Mouse (Mus musculus) midbrain, embryonic 14.5 days (tissue): ENCODE data around the gene Ptcd2. TPM values are rescaled to one million over a fixed set of nuclear protein-coding genes. Genes with fewer than 3 reads are reported as not detected.

ENCODE experiments used
- ATAC-seq: fragments of 200-750 bp; cut with Nextera tagmentation; 2 replicates; pipeline ENCODE4 v1.8.0; 2017; ENCODE audit warnings: moderate number of reproducible peaks, moderate library complexity; ENCODE audit not compliant: low FRiP score, low TSS enrichment
- DNase-seq: peaks from one replicate; pipeline ENCODE4 v3.0.0-alpha.2; 2015
- H3K27ac ChIP-seq: fragments of 300-500 bp; sonication (generic); replicated peaks from 2 replicates; pipeline ENCODE4 v1.5.1; 2014; ENCODE audit warnings: mild to moderate bottlenecking, low read depth, low read length, moderate library complexity
- H3K27me3 ChIP-seq: fragments of 300-500 bp; sonication (generic); 2 replicates; pipeline ENCODE4 v1.6.1; 2014; ENCODE audit warnings: low read length, control low read depth, mixed read lengths; ENCODE audit not compliant: control insufficient read depth, insufficient read depth
- H3K36me3 ChIP-seq: fragments of 300-500 bp; sonication (generic); 2 replicates; pipeline ENCODE4 v1.6.1; 2014; ENCODE audit warnings: low read length, control low read depth; ENCODE audit not compliant: control insufficient read depth, insufficient read depth
- H3K4me1 ChIP-seq: fragments of 300-500 bp; sonication (generic); 2 replicates; pipeline ENCODE4 v1.6.1; 2014; ENCODE audit warnings: mild to moderate bottlenecking, antibody characterized with exemption, low read length, control low read depth; ENCODE audit not compliant: control insufficient read depth, insufficient read depth
- H3K4me2 ChIP-seq: fragments of 300-500 bp; sonication (generic); 2 replicates; pipeline ENCODE4 v1.6.1; 2014; ENCODE audit warnings: mild to moderate bottlenecking, low read length, moderate library complexity
- H3K4me3 ChIP-seq: fragments of 300-500 bp; sonication (generic); replicated peaks from 2 replicates; pipeline ENCODE4 v1.5.1; 2014; ENCODE audit warnings: low read depth, low read length
- H3K9ac ChIP-seq: fragments of 300-500 bp; sonication (generic); replicated peaks from 2 replicates; pipeline ENCODE4 v1.6.1; 2014; ENCODE audit warnings: mild to moderate bottlenecking, low read length, moderate library complexity
- H3K9me3 ChIP-seq: fragments of 300-500 bp; sonication (generic); 2 replicates; pipeline ENCODE4 v1.6.1; 2016; ENCODE audit warnings: low read length, control low read depth, mixed read lengths; ENCODE audit not compliant: control insufficient read depth
- WGBS: fragments of 180-500 bp; shearing (Covaris S2); extraction: QIAGEN DNeasy Blood & Tissue Kit; methylation state at CpG from one replicate; pipeline ENCODE4 v1.1.7; 2014; 5-methylcytosine and 5-hydroxymethylcytosine counted together
- polyA plus RNA-seq: library from polyadenylated mRNA; unstranded; fragments of >200 nt; fragmentation: Nextera tagmentation; extraction: Ambion mirVana; gene quantifications from 2 replicates; pipeline ENCODE4 v1.2.1, GENCODE M21; 2014

Gene Ptcd2
- polyA plus RNA-seq, 1 experiment from 2014 or later: 62.2 TPM

DNA sequence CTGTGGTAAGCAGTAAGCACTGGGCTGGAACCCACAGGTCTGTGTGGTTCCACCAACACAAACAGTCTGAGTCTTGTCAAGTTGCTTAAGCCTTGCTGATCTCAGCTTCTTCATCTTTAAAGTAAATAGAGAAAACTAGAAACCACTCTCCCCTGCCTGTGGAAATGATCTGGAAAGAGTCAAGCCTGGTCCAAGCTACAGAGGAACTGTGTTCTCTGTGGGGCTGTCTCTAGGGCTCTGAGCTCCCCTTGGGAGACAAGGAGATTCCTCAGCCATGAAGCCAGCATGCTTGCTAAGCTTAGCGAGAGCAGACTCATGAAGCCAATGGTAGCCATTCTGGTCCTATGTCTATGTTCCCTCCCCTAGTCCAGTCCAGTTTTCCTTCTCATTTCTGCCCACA, 33.7 kb upstream of the Ptcd2 start:
- DNase-seq (no peak), ATAC-seq (no peak)
- H3K4me3 ChIP-seq: no peak overlapping the region
- no peaks in the 10 kb centered on the region for H3K27me3 ChIP-seq
- H3K36me3 ChIP-seq: no peaks in the 10 kb centered on the region
- 94% methylated on average over 1 of the region's 1 CpGs for WGBS
- H3K9me3 ChIP-seq: no peaks in the 10 kb centered on the region
- no peak overlapping the region for H3K9ac ChIP-seq
- H3K4me2 ChIP-seq: no peak overlapping the region
- H3K4me1 ChIP-seq: peaks cover 7% of the 10 kb centered on the region; the same call in 1 of the 2 replicates
- H3K27ac ChIP-seq: no peak overlapping the region

GRCm38 (mm10) chr13:99377055-99377454, 32.5 kb upstream of the Ptcd2 start:
- Histone ChIP-seq H3K9me3 (no peaks in the 10 kb centered on the region), H3K4me1 (peaks cover 3% of the 10 kb centered on the region; the same call in 1 of the 2 replicates), H3K27ac (no peak overlapping the region), H3K4me3 (no peak overlapping the region), H3K9ac (no peak overlapping the region), H3K36me3 (no peaks in the 10 kb centered on the region), H3K27me3 (no peaks in the 10 kb centered on the region), H3K4me2 (no peak overlapping the region)
- WGBS: 94% methylated on average over 6 of the region's 6 CpGs
- no peak for DNase-seq
- ATAC-seq: no peak

DNA sequence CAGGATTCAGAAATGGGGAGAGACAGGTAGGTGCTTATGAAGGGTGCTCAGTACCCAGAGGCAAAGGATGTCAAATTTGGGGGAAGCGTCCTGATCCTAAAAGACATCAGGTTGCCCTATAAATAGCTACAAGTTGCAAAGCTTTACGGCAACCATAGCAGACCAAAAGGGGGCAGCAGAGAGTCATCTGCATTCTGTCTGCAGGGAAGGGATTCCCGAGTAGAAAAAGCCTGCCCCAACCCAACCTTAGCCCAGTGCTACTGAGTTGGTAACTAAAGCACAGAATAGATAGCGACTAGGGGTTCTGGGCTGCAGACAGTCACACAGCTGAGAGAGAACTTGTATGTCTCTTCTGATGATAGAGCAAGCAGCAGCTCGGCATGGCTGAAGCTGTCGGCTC, 31.0 kb upstream of the Ptcd2 start:
- Histone ChIP-seq H3K27ac (no peak overlapping the region), H3K36me3 (no peaks in the 10 kb centered on the region), H3K4me3 (no peak overlapping the region), H3K9me3 (no peaks in the 10 kb centered on the region), H3K27me3 (no peaks in the 10 kb centered on the region), H3K4me1 (0 out of 2 replicates have a peak, but pooled peaks cover 2% of the 10 kb centered on the region), H3K4me2 (no peak overlapping the region), H3K9ac (no peak overlapping the region)
- WGBS: 31% methylated on average over 6 of the region's 6 CpGs
- DNase-seq: peak; percentile 94
- ATAC-seq: peak; percentile 48; the same call in 1 of the 2 replicates

- DNase-seq: no peak
- Histone ChIP-seq H3K9ac (no peak overlapping the region), H3K27me3 (no peaks in the 10 kb centered on the region), H3K27ac (no peak overlapping the region), H3K4me1 (0 out of 2 replicates have a peak, but pooled peaks cover 2% of the 10 kb centered on the region), H3K4me3 (no peak overlapping the region), H3K36me3 (no peaks in the 10 kb centered on the region), H3K4me2 (no peak overlapping the region), H3K9me3 (no peaks in the 10 kb centered on the region)
- no peak for ATAC-seq
- 87% methylated on average over 4 of the region's 4 CpGs for WGBS
Measured at GRCm38 (mm10) chr13:99374191-99374590, 29.7 kb upstream of the Ptcd2 start.

- no peak overlapping the region for H3K27ac ChIP-seq
- DNase-seq (no peak), ATAC-seq (no peak)
- H3K4me3 ChIP-seq: no peak overlapping the region
- no peak overlapping the region for H3K9ac ChIP-seq
- H3K36me3 ChIP-seq: no peaks in the 10 kb centered on the region
- no peaks in the 10 kb centered on the region for H3K9me3 ChIP-seq
- H3K4me1 ChIP-seq: 0 out of 2 replicates have a peak, but pooled peaks cover 2% of the 10 kb centered on the region
- H3K4me2 ChIP-seq: no peak overlapping the region
- H3K27me3 ChIP-seq: no peaks in the 10 kb centered on the region
- 72% methylated on average over 7 of the region's 7 CpGs for WGBS
Measured at GRCm38 (mm10) chr13:99373684-99374083, 29.2 kb upstream of the Ptcd2 start.

GRCm38 (mm10) chr13:99371285-99371684, 26.8 kb upstream of the Ptcd2 start:
- WGBS: 94% methylated on average over 5 of the region's 5 CpGs
- no peaks in the 10 kb centered on the region for H3K27me3 ChIP-seq

DNA sequence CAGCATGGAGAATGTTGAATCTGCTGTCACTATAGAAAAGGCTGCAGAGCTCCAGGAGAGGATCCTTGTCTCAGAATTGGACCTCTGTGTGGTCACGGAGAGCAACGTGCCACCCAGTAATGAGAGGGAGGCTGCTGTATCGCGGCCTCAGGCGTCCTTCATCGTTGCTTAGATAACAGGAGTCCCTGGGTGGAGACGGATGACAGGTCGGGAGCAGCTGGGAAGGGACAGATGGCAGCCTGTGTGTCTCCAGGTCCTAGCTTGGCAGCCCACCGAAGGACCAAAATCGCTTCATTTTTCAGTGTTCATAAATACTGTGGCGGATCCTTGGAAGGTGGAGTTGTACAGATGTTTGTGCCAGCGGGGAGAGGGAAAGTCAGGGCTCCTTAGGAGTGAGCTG, 24.6 kb upstream of the Ptcd2 start:
- no peak for ATAC-seq
- Histone ChIP-seq H3K4me3 (no peak overlapping the region), H3K4me2 (no peak overlapping the region), H3K9ac (no peak overlapping the region), H3K36me3 (peaks cover 13% of the 10 kb centered on the region; the same call in 1 of the 2 replicates), H3K4me1 (no peaks in the 10 kb centered on the region), H3K27ac (no peak overlapping the region), H3K27me3 (no peaks in the 10 kb centered on the region), H3K9me3 (no peaks in the 10 kb centered on the region)
- WGBS: 62% methylated on average over 12 of the region's 12 CpGs
- DNase-seq: peak; percentile 17

More at GRCm38 (mm10) chr13:99371285-99371684, 26.8 kb upstream of the Ptcd2 start:
- DNase-seq (no peak), ATAC-seq (no peak)
- Histone ChIP-seq H3K9me3 (no peaks in the 10 kb centered on the region), H3K4me1 (0 out of 2 replicates have a peak, but pooled peaks cover 2% of the 10 kb centered on the region), H3K27ac (no peak overlapping the region), H3K36me3 (peaks cover 6% of the 10 kb centered on the region; the same call in 1 of the 2 replicates), H3K9ac (no peak overlapping the region), H3K4me2 (no peak overlapping the region), H3K4me3 (no peak overlapping the region)

- 86% methylated on average over 12 of the region's 12 CpGs for WGBS
- Histone ChIP-seq H3K4me2 (no peak overlapping the region), H3K36me3 (peaks cover 20% of the 10 kb centered on the region; the same call in 1 of the 2 replicates), H3K27ac (no peak overlapping the region), H3K4me1 (no peaks in the 10 kb centered on the region), H3K9ac (no peak overlapping the region), H3K9me3 (no peaks in the 10 kb centered on the region), H3K27me3 (no peaks in the 10 kb centered on the region), H3K4me3 (no peak overlapping the region)
- ATAC-seq: no peak
- DNase-seq: no peak
Measured at GRCm38 (mm10) chr13:99367554-99368174, 23.2 kb upstream of the Ptcd2 start.
